Mouse (Mus musculus) heart, postnatal 0 days (tissue): ENCODE results near the gene Sema3c.

ENCODE experiments used
- CTCF ChIP-seq: IDR thresholded peaks from 2 replicates; pipeline ENCODE4 v1.5.1; 2016; ENCODE audit warnings: antibody characterized with exemption, control low read depth, low read depth
- EP300 ChIP-seq: IDR thresholded peaks from 2 replicates; pipeline ENCODE4 v1.6.1; 2016; ENCODE audit warnings: antibody characterized with exemption, low read depth

DNA sequence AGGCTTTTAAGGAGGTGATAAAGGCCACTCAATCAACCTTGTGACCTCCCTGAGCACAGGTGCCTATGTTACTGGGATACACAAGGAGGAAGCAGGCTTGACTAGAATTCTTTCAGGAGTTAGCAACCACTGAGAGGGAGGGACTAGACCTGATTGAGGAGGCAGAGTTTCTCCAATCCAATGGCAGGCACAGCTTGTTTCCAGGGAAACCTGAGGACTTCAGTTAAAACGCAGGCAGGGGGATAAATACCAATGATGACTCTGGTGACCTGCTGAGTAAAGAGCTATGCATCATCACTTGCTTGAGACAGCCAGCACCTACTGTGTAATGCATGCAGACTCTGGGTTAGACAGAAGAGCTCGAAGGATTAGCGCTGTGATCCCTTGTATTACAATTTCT is 133.0 kb downstream of the Sema3c start:
- TF ChIP-seq CTCF (no peak), EP300 (no peak)
